Mouse (Mus musculus) lung, embryonic 16.5 days (tissue): ENCODE measurements around the gene Scgb1b27. TPM values are rescaled to one million over a fixed set of nuclear protein-coding genes. Genes with fewer than 3 reads are reported as not detected.
"Not testable (repeated sequence)": the region's sequence is repeated elsewhere in the genome, so short reads cannot be mapped to it uniquely, and the experiment has no call there.

Source experiments
- ATAC-seq: fragments of 200-750 bp; cut with Nextera tagmentation; 2 replicates; pipeline ENCODE4 v1.8.0; 2017; ENCODE audit warnings: low read depth, mild to moderate bottlenecking, moderate library complexity
- H3K27ac ChIP-seq: fragments of 300-500 bp; sonication (generic); 2 replicates; pipeline ENCODE4 v1.5.1; 2014; ENCODE audit warnings: mild to moderate bottlenecking, control low read depth, low read length
- H3K27me3 ChIP-seq: fragments of 300-500 bp; sonication (generic); 2 replicates; pipeline ENCODE4 v1.6.1; 2014; ENCODE audit warnings: low read depth, low read length, mixed read lengths; ENCODE audit not compliant: control insufficient read depth, insufficient read depth
- H3K36me3 ChIP-seq: fragments of 300-500 bp; sonication (generic); 2 replicates; pipeline ENCODE4 v1.6.1; 2014; ENCODE audit warnings: low read length; ENCODE audit not compliant: control insufficient read depth, insufficient read depth
- H3K4me1 ChIP-seq: fragments of 300-500 bp; sonication (generic); replicated peaks from 2 replicates; pipeline ENCODE4 v1.6.1; 2014; ENCODE audit warnings: low read length, mixed read lengths; ENCODE audit not compliant: control insufficient read depth, insufficient read depth
- H3K4me2 ChIP-seq: fragments of 300-500 bp; sonication (generic); 2 replicates; pipeline ENCODE4 v1.6.1; 2014; ENCODE audit warnings: low read depth, low read length, control low read depth
- H3K4me3 ChIP-seq: fragments of 300-500 bp; sonication (generic); 2 replicates; pipeline ENCODE4 v1.5.1; 2014; ENCODE audit warnings: mild to moderate bottlenecking, low read length, control low read depth
- H3K9ac ChIP-seq: fragments of 300-500 bp; sonication (generic); 2 replicates; pipeline ENCODE4 v1.6.1; 2014; ENCODE audit warnings: low read length, control low read depth
- H3K9me3 ChIP-seq: fragments of 300-500 bp; sonication (generic); 2 replicates; pipeline ENCODE4 v1.6.1; 2016; ENCODE audit warnings: low read length; ENCODE audit not compliant: control insufficient read depth
- WGBS: fragments of 180-500 bp; shearing (Covaris S2); extraction: QIAGEN DNeasy Blood & Tissue Kit; methylation state at CpG from one replicate; pipeline ENCODE4 v1.1.7; 2014; 5-methylcytosine and 5-hydroxymethylcytosine counted together
- polyA plus RNA-seq: library from polyadenylated mRNA; unstranded; fragments of >200 nt; fragmentation: Nextera tagmentation; extraction: Ambion mirVana; gene quantifications from 2 replicates; pipeline ENCODE4 v1.2.1, GENCODE M21; 2015

The Scgb1b27 gene
- polyA plus RNA-seq, result not detected in 2 replicates

- ATAC-seq, H3K4me1 ChIP-seq, H3K9ac ChIP-seq, H3K36me3 ChIP-seq, H3K9me3 ChIP-seq, H3K27ac ChIP-seq, H3K4me3 ChIP-seq, H3K27me3 ChIP-seq, H3K4me2 ChIP-seq: not testable (repeated sequence)
- 71% methylated on average over 1 of the region's 1 CpGs for WGBS
Observed at GRCm38 (mm10) chr7:34021183-34021582, at the start of gene Scgb1b27. Scgb1b27 (plus strand) TSS chr7:34021483.

GRCm38 (mm10) chr7:33982281-33982680, 39.0 kb upstream of the Scgb1b27 start:
- 23% methylated on average over 8 of the region's 9 CpGs for WGBS
- H3K4me1 ChIP-seq, ATAC-seq, H3K36me3 ChIP-seq, H3K4me3 ChIP-seq, H3K27ac ChIP-seq, H3K4me2 ChIP-seq, H3K9me3 ChIP-seq, H3K9ac ChIP-seq, H3K27me3 ChIP-seq: not testable (repeated sequence)

GRCm38 (mm10) chr7:34013842-34014241, 7.4 kb upstream of the Scgb1b27 start, which contains the start of gene Scgb2b27:
Scgb2b27 (minus strand) TSS chr7:34013942.
- H3K27me3 ChIP-seq, result no peaks in the 10 kb centered on the region
- H3K4me3 ChIP-seq, result no peak within 1 kb of the TSS
- no peaks in the 10 kb centered on the region for H3K36me3 ChIP-seq
- WGBS, result 76% methylated on average over 4 of the region's 4 CpGs
- no peak for ATAC-seq
- peaks cover 5% of the 10 kb centered on the region for H3K9me3 ChIP-seq
- H3K4me1 ChIP-seq, result no peaks in the 10 kb centered on the region
- no peak within 1 kb of the TSS for H3K9ac ChIP-seq
- H3K27ac ChIP-seq, result no peak within 1 kb of the TSS
- H3K4me2 ChIP-seq, result no peak within 1 kb of the TSS

- no peak overlapping the region for H3K27ac ChIP-seq
- H3K4me3 ChIP-seq, result no peak overlapping the region
- no peak for ATAC-seq
- no peaks in the 10 kb centered on the region for H3K36me3 ChIP-seq
- no peak overlapping the region for H3K9ac ChIP-seq
- no peaks in the 10 kb centered on the region for H3K4me1 ChIP-seq
- no peaks in the 10 kb centered on the region for H3K27me3 ChIP-seq
- H3K9me3 ChIP-seq, result peaks cover 6% of the 10 kb centered on the region
- no peak overlapping the region for H3K4me2 ChIP-seq
- 82% methylated on average over 4 of the region's 4 CpGs for WGBS
Observed at GRCm38 (mm10) chr7:34025641-34026040, 4.4 kb downstream of the Scgb1b27 start.

GRCm38 (mm10) chr7:34027202-34027601, 5.9 kb downstream of the Scgb1b27 start:
- not testable (repeated sequence) for ATAC-seq, H3K36me3 ChIP-seq, H3K4me2 ChIP-seq, H3K9ac ChIP-seq, H3K4me1 ChIP-seq, H3K9me3 ChIP-seq, H3K27ac ChIP-seq, H3K27me3 ChIP-seq, H3K4me3 ChIP-seq
- 86% methylated on average over 9 of the region's 9 CpGs for WGBS

GRCm38 (mm10) chr7:34030026-34030425, 8.7 kb downstream of the Scgb1b27 start:
- H3K9ac ChIP-seq, result no peak overlapping the region
- H3K9me3 ChIP-seq, result peaks cover 4% of the 10 kb centered on the region
- no peak overlapping the region for H3K4me3 ChIP-seq
- H3K4me2 ChIP-seq, result no peak overlapping the region
- 95% methylated on average over 11 of the region's 11 CpGs for WGBS
- ATAC-seq, result no peak
- H3K27me3 ChIP-seq, result no peaks in the 10 kb centered on the region
- H3K27ac ChIP-seq, result no peak overlapping the region
- H3K36me3 ChIP-seq, result no peaks in the 10 kb centered on the region
- H3K4me1 ChIP-seq, result no peaks in the 10 kb centered on the region

GRCm38 (mm10) chr7:34034579-34034978, 13.3 kb downstream of the Scgb1b27 start:
- H3K9me3 ChIP-seq, H3K27me3 ChIP-seq, ATAC-seq, H3K27ac ChIP-seq, H3K4me3 ChIP-seq, H3K4me2 ChIP-seq, H3K9ac ChIP-seq, H3K36me3 ChIP-seq, H3K4me1 ChIP-seq: not testable (repeated sequence)
- WGBS, result 54% methylated on average over 2 of the region's 4 CpGs

GRCm38 (mm10) chr7:34036076-34036815, 15.0 kb downstream of the Scgb1b27 start:
- not testable (repeated sequence) for H3K27me3 ChIP-seq, ATAC-seq
- 91% methylated on average over 11 of the region's 11 CpGs for WGBS

GRCm38 (mm10) chr7:34068132-34068531, 46.8 kb downstream of the Scgb1b27 start:
- not testable (repeated sequence) for H3K9ac ChIP-seq, H3K4me3 ChIP-seq, H3K4me1 ChIP-seq, H3K4me2 ChIP-seq, H3K9me3 ChIP-seq, H3K27me3 ChIP-seq, H3K36me3 ChIP-seq, ATAC-seq, H3K27ac ChIP-seq
- WGBS, result 69% methylated on average over 5 of the region's 5 CpGs

More at GRCm38 (mm10) chr7:34036076-34036815, 15.0 kb downstream of the Scgb1b27 start:
- not testable (repeated sequence) for H3K4me1 ChIP-seq, H3K27ac ChIP-seq, H3K9ac ChIP-seq, H3K36me3 ChIP-seq, H3K4me2 ChIP-seq, H3K9me3 ChIP-seq, H3K4me3 ChIP-seq
